Mouse (Mus musculus): ENCODE measurements at regions not wholly inside any gene's neighbourhood (a gene's known extent, or its start where the extent isn't known, plus 50 kb on each side); places are given as distances from the start of the nearest gene placed in this dataset.

DNA sequence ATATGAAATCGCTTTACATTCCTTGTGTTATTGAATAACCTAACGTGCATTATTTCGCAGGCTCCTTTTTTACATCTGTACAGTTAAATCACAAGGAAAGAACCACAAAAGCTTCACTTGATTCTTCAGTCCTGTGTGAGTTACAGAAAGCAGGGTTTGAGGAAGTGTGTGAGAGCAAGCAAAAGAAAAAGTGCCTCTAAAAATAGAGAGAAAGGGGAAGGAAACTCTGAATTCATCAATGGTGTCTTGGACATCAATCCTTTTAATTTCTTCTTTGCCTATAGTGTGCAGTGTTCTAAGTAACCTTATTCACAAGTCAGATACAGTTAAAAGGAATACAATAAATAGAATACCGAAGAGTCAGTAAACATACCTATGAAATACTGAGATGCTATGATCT, 785.7 kb upstream of the 4930412O13Rik start:
- Histone ChIP-seq H3K4me3 (ENCODE audit: low read depth, low read length) (no peak overlapping the region), H3K27me3 (replicated peaks; ENCODE audit: insufficient read depth, low read length) (no peaks in the 10 kb centered on the region), H3K9me3 (ENCODE audit: low read length) (no peaks in the 10 kb centered on the region), H3K9ac (replicated peaks; ENCODE audit: low read depth) (no peak overlapping the region), H3K4me2 (replicated peaks; ENCODE audit: low read depth, low read length) (no peak overlapping the region), H3K36me3 (ENCODE audit: insufficient read depth, low read length) (no peaks in the 10 kb centered on the region), H3K4me1 (ENCODE audit: insufficient read depth, low read depth, low read length) (no peaks in the 10 kb centered on the region), H3K27ac (ENCODE audit: low read length) (no peak overlapping the region)
- WGBS: 68% methylated on average over 4 of the region's 4 CpGs
- ATAC-seq (no peak), DNase-seq (ENCODE audit: low spot score) (no peak)
- TF ChIP-seq CTCF (IDR thresholded peaks at IDR 0.05) (no peak), EP300 (IDR thresholded peaks at IDR 0.05) (no peak)

DNA sequence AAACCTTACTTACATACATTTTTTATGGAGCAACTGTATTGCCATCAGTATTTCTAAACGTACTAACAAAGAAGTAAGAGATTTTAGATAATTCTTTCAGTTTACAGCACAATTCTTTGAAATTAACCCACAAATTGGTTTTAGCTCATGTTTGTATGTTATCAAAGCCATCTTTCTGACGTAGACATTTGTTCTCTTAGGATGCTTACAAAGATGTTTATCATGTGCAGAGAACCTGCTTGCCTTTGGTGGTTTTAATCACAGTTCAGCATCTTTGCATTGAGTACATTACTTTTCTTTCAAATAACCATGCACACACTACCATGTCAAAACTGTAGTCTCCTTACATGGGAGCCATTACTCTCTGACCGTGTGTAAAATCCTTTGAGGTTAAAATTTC, 764.4 kb upstream of the 4930412O13Rik start:
- no peak overlapping the region for H3K4me3 ChIP-seq (ENCODE audit: low read depth, low read length)
- H3K4me2 ChIP-seq (replicated peaks; ENCODE audit: low read depth, low read length): no peak overlapping the region
- no peaks in the 10 kb centered on the region for H3K27me3 ChIP-seq (replicated peaks; ENCODE audit: insufficient read depth, low read length)
- no peak overlapping the region for H3K9ac ChIP-seq (replicated peaks; ENCODE audit: low read depth)
- DNase-seq (ENCODE audit: low spot score) (no peak), ATAC-seq (no peak)
- no peaks in the 10 kb centered on the region for H3K9me3 ChIP-seq (ENCODE audit: low read length)
- WGBS: 69% methylated on average over 3 of the region's 3 CpGs
- no peaks in the 10 kb centered on the region for H3K36me3 ChIP-seq (ENCODE audit: insufficient read depth, low read length)
- H3K27ac ChIP-seq (ENCODE audit: low read length): no peak overlapping the region
- no peaks in the 10 kb centered on the region for H3K4me1 ChIP-seq (ENCODE audit: insufficient read depth, low read depth, low read length)
- TF ChIP-seq CTCF (IDR thresholded peaks at IDR 0.05): no peak
- no peak for TF ChIP-seq EP300 (IDR thresholded peaks at IDR 0.05)

GRCm38 (mm10) chr2:9117523-9117922, 763.5 kb upstream of the 4930412O13Rik start:
- H3K4me3 ChIP-seq (ENCODE audit: low read depth, low read length): no peak overlapping the region
- no peaks in the 10 kb centered on the region for H3K36me3 ChIP-seq (ENCODE audit: insufficient read depth, low read length)
- WGBS: 70% methylated on average over 5 of the region's 5 CpGs
- no peak for DNase-seq (ENCODE audit: low spot score)
- TF ChIP-seq EP300 (IDR thresholded peaks at IDR 0.05): no peak
- no peak for TF ChIP-seq CTCF (IDR thresholded peaks at IDR 0.05)
- no peak overlapping the region for H3K9ac ChIP-seq (replicated peaks; ENCODE audit: low read depth)
- H3K9me3 ChIP-seq (ENCODE audit: low read length): no peaks in the 10 kb centered on the region
- no peak for ATAC-seq
- H3K27me3 ChIP-seq (replicated peaks; ENCODE audit: insufficient read depth, low read length): no peaks in the 10 kb centered on the region
- H3K4me1 ChIP-seq (ENCODE audit: insufficient read depth, low read depth, low read length): no peaks in the 10 kb centered on the region
- H3K4me2 ChIP-seq (replicated peaks; ENCODE audit: low read depth, low read length): no peak overlapping the region
- H3K27ac ChIP-seq (ENCODE audit: low read length): no peak overlapping the region

- no peak overlapping the region for H3K4me2 ChIP-seq (replicated peaks; ENCODE audit: low read depth, low read length)
- no peaks in the 10 kb centered on the region for H3K27me3 ChIP-seq (replicated peaks; ENCODE audit: insufficient read depth, low read length)
- no peaks in the 10 kb centered on the region for H3K4me1 ChIP-seq (ENCODE audit: insufficient read depth, low read depth, low read length)
- H3K9me3 ChIP-seq (ENCODE audit: low read length): no peaks in the 10 kb centered on the region
- DNase-seq (ENCODE audit: low spot score) (no peak), ATAC-seq (no peak)
- H3K36me3 ChIP-seq (ENCODE audit: insufficient read depth, low read length): no peaks in the 10 kb centered on the region
- H3K4me3 ChIP-seq (ENCODE audit: low read depth, low read length): no peak overlapping the region
- no peak overlapping the region for H3K9ac ChIP-seq (replicated peaks; ENCODE audit: low read depth)
- WGBS: 10% methylated on average over 4 of the region's 4 CpGs
- no peak for TF ChIP-seq EP300 (IDR thresholded peaks at IDR 0.05)
- no peak for TF ChIP-seq CTCF (IDR thresholded peaks at IDR 0.05)
- H3K27ac ChIP-seq (ENCODE audit: low read length): no peak overlapping the region
Measured at GRCm38 (mm10) chr2:9136963-9137362, 744.1 kb upstream of the 4930412O13Rik start.

DNA sequence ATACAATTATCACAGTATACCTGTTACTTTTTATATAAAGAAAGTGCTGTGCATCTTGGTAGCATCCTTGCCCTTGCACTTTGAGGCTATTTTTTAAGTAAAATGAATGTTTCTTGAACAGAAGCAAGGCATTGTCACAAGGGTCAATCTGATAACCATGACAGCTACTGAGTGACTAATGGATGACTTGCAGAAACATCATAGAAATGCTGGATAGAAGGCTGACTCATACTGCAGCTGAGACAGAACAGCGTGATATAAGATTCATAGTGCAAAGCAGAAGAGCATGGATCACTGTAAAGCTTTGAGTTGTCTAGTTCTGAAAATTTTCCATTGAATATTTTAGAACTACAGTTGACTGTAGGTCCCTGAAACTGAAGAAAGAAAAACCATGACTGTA, 739.6 kb upstream of the 4930412O13Rik start:
- H3K4me3 ChIP-seq (ENCODE audit: low read depth, low read length): no peak overlapping the region
- 79% methylated on average over 1 of the region's 1 CpGs for WGBS
- H3K9me3 ChIP-seq (ENCODE audit: low read length): no peaks in the 10 kb centered on the region
- H3K36me3 ChIP-seq (ENCODE audit: insufficient read depth, low read length): no peaks in the 10 kb centered on the region
- H3K4me2 ChIP-seq (replicated peaks; ENCODE audit: low read depth, low read length): no peak overlapping the region
- no peak overlapping the region for H3K9ac ChIP-seq (replicated peaks; ENCODE audit: low read depth)
- ATAC-seq: no peak
- H3K27ac ChIP-seq (ENCODE audit: low read length): no peak overlapping the region
- no peaks in the 10 kb centered on the region for H3K4me1 ChIP-seq (ENCODE audit: insufficient read depth, low read depth, low read length)
- H3K27me3 ChIP-seq (replicated peaks; ENCODE audit: insufficient read depth, low read length): no peaks in the 10 kb centered on the region
- DNase-seq (ENCODE audit: low spot score): no peak
- TF ChIP-seq EP300 (IDR thresholded peaks at IDR 0.05) (no peak), CTCF (IDR thresholded peaks at IDR 0.05) (no peak)

DNA sequence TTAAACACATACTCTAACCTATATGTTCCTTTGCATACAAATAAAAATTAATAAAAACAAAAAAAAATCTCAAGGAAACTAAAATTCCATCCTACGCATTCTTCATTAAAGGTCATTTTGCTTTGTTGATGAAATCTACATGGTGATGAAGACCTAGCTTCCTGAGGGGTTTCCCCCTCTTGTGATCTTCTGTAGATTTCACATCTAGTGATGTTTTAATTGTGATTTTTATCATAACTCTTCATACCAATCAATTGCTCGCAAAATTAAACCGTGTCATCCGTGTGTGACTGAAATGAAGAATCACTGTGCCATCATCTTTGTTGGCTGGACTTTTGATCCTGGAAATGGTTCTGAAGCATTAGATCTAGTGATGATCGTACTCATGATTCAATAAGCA, 725.4 kb upstream of the 4930412O13Rik start:
- H3K4me2 ChIP-seq (replicated peaks; ENCODE audit: low read depth, low read length): no peak overlapping the region
- ATAC-seq: no peak

DNA sequence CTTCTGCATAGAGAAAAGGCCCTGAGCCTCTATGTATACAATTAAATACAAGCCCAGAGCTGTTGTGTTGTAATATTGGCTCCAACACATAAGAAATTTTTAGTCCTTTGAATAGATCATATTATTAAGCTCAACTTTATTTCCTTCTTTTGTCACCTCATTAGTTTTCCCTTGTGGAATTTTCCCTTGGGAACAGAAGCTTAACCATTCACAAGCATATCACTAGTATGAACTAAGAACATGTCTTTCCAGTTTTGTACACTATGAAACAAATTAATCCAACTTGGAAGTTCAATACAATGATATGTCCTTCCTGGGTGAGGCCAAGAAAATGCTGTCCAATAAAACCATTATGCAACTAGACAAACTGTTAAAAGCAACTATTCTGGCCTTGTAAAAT, 720.9 kb upstream of the 4930412O13Rik start:
- Histone ChIP-seq H3K9ac (replicated peaks; ENCODE audit: low read depth) (no peak overlapping the region), H3K27me3 (replicated peaks; ENCODE audit: insufficient read depth, low read length) (no peaks in the 10 kb centered on the region), H3K36me3 (ENCODE audit: insufficient read depth, low read length) (no peaks in the 10 kb centered on the region), H3K27ac (ENCODE audit: low read length) (no peak overlapping the region), H3K4me3 (ENCODE audit: low read depth, low read length) (no peak overlapping the region), H3K4me2 (replicated peaks; ENCODE audit: low read depth, low read length) (no peak overlapping the region), H3K4me1 (ENCODE audit: insufficient read depth, low read depth, low read length) (no peaks in the 10 kb centered on the region), H3K9me3 (ENCODE audit: low read length) (no peaks in the 10 kb centered on the region)
- TF ChIP-seq EP300 (IDR thresholded peaks at IDR 0.05) (no peak), CTCF (IDR thresholded peaks at IDR 0.05) (no peak)
- no peak for ATAC-seq
- DNase-seq (ENCODE audit: low spot score): no peak

More for the DNA sequence above, 725.4 kb upstream of the 4930412O13Rik start:
- WGBS: 91% methylated on average over 5 of the region's 5 CpGs
- Histone ChIP-seq H3K9me3 (ENCODE audit: low read length) (no peaks in the 10 kb centered on the region), H3K36me3 (ENCODE audit: insufficient read depth, low read length) (no peaks in the 10 kb centered on the region), H3K27ac (ENCODE audit: low read length) (no peak overlapping the region), H3K9ac (replicated peaks; ENCODE audit: low read depth) (no peak overlapping the region), H3K4me3 (ENCODE audit: low read depth, low read length) (no peak overlapping the region), H3K27me3 (replicated peaks; ENCODE audit: insufficient read depth, low read length) (no peaks in the 10 kb centered on the region), H3K4me1 (ENCODE audit: insufficient read depth, low read depth, low read length) (no peaks in the 10 kb centered on the region)
- DNase-seq (ENCODE audit: low spot score): no peak
- TF ChIP-seq CTCF (IDR thresholded peaks at IDR 0.05) (no peak), EP300 (IDR thresholded peaks at IDR 0.05) (no peak)
